Mouse (Mus musculus) urinary bladder, postnatal 4 days (tissue): ENCODE results near the gene Keg1.
"Not testable (repeated sequence)": the region's sequence is repeated elsewhere in the genome, so short reads cannot be mapped to it uniquely, and the experiment has no call there.

Experiments used
- DNase-seq, 2 experiments: peaks; one replicate each; pipeline ENCODE4 v3.0.0; 2021 to 2022; ENCODE audit warnings: low spot score in 2 of 2

Keg1 gene

GRCm38 (mm10) chr19:12695590-12695989 lies at the start of gene Keg1:
Gene Keg1, plus strand, starts transcription at chr19:12695786.
- no peak for DNase-seq

GRCm38 (mm10) chr19:12649511-12649910 lies 46.1 kb upstream of the Keg1 start:
- no peak for DNase-seq

GRCm38 (mm10) chr19:12666156-12666555 lies 29.4 kb upstream of the Keg1 start:
- no peak for DNase-seq

- DNase-seq, result not testable (repeated sequence)
Observed at GRCm38 (mm10) chr19:12668601-12669000, 27.0 kb upstream of the Keg1 start.

- DNase-seq, result no peak
Observed at GRCm38 (mm10) chr19:12670139-12670538, 25.4 kb upstream of the Keg1 start, which contains the start of gene Olfr1442. Gene Olfr1442, plus strand, starts transcription at chr19:12670439.

- no peak for DNase-seq
Observed at GRCm38 (mm10) chr19:12671051-12671450, 24.5 kb upstream of the Keg1 start.

GRCm38 (mm10) chr19:12677812-12678211 lies 17.8 kb upstream of the Keg1 start, which contains the start of gene Olfr1443:
Gene Olfr1443, plus strand, starts transcription at chr19:12678112.
- DNase-seq, result no peak

GRCm38 (mm10) chr19:12684638-12685037 lies 10.9 kb upstream of the Keg1 start:
- DNase-seq, result no peak

GRCm38 (mm10) chr19:12685231-12685630 lies 10.4 kb upstream of the Keg1 start:
- DNase-seq, result no peak

GRCm38 (mm10) chr19:12696221-12696620 lies 635 bp downstream of the Keg1 start:
- DNase-seq, result no peak

GRCm38 (mm10) chr19:12708458-12708857 lies 12.9 kb downstream of the Keg1 start:
- DNase-seq, result no peak

- DNase-seq, result no peak
Observed at GRCm38 (mm10) chr19:12708986-12709385, 13.4 kb downstream of the Keg1 start.

GRCm38 (mm10) chr19:12719189-12719588 lies 23.6 kb downstream of the Keg1 start:
- DNase-seq, result no peak

- DNase-seq, result no peak
Observed at GRCm38 (mm10) chr19:12720463-12720862, 24.9 kb downstream of the Keg1 start.

GRCm38 (mm10) chr19:12720919-12721318 lies 25.3 kb downstream of the Keg1 start:
- not testable (repeated sequence) for DNase-seq

GRCm38 (mm10) chr19:12721596-12721995 lies 26.0 kb downstream of the Keg1 start:
- not testable (repeated sequence) for DNase-seq

GRCm38 (mm10) chr19:12722308-12722707 lies 26.7 kb downstream of the Keg1 start:
- no peak for DNase-seq

GRCm38 (mm10) chr19:12725851-12726250 lies 30.3 kb downstream of the Keg1 start:
- DNase-seq, result no peak

GRCm38 (mm10) chr19:12731036-12731435 lies 35.5 kb downstream of the Keg1 start:
- no peak for DNase-seq

GRCm38 (mm10) chr19:12731950-12732349 lies 36.4 kb downstream of the Keg1 start:
- DNase-seq, result no peak

GRCm38 (mm10) chr19:12756286-12756685 lies 60.7 kb downstream of the Keg1 start:
- no peak for DNase-seq

- no peak for DNase-seq
Observed at GRCm38 (mm10) chr19:12758936-12759478, 63.4 kb downstream of the Keg1 start.

- no peak for DNase-seq
Observed at GRCm38 (mm10) chr19:12759656-12760055, 64.1 kb downstream of the Keg1 start.
